Mouse (Mus musculus) forebrain, embryonic 11.5 days (tissue): ENCODE results near the gene Eps15l1. TPM values are rescaled to one million over a fixed set of nuclear protein-coding genes. Genes with fewer than 3 reads are reported as not detected.

Experiments used
- ATAC-seq: fragments of 200-750 bp; cut with Nextera tagmentation; replicated peaks from 2 replicates; pipeline ENCODE4 v1.8.0; 2017; ENCODE audit warnings: moderate TSS enrichment; ENCODE audit not compliant: low FRiP score
- DNase-seq: peaks from one replicate; pipeline ENCODE4 v3.0.0-alpha.2; 2017; ENCODE audit warnings: low spot score
- H3K27ac ChIP-seq: fragments of 300-500 bp; sonication (generic); 2 replicates; pipeline ENCODE4 v1.5.1; 2014; ENCODE audit warnings: low read depth, low read length
- H3K27me3 ChIP-seq: fragments of 300-500 bp; sonication (generic); 2 replicates; pipeline ENCODE4 v1.6.1; 2014; ENCODE audit warnings: mild to moderate bottlenecking, low read length, mixed read lengths; ENCODE audit not compliant: control insufficient read depth, insufficient read depth
- H3K36me3 ChIP-seq: fragments of 300-500 bp; sonication (generic); 2 replicates; pipeline ENCODE4 v1.6.1; 2014; ENCODE audit warnings: mild to moderate bottlenecking, low read length, moderate library complexity, mixed read lengths; ENCODE audit not compliant: control insufficient read depth, insufficient read depth
- H3K4me1 ChIP-seq: fragments of 300-500 bp; sonication (generic); replicated peaks from 2 replicates; pipeline ENCODE4 v1.6.1; 2014; ENCODE audit warnings: low read length, mixed read lengths; ENCODE audit not compliant: control insufficient read depth, insufficient read depth
- H3K4me2 ChIP-seq: fragments of 300-500 bp; sonication (generic); 2 replicates; pipeline ENCODE4 v1.6.1; 2014; ENCODE audit warnings: low read depth, mild to moderate bottlenecking, low read length, moderate library complexity, mixed read lengths; ENCODE audit not compliant: severe bottlenecking
- H3K4me3 ChIP-seq: fragments of 300-500 bp; sonication (generic); 2 replicates; pipeline ENCODE4 v1.5.1; 2014; ENCODE audit warnings: low read depth, low read length
- H3K9ac ChIP-seq: fragments of 300-500 bp; sonication (generic); 2 replicates; pipeline ENCODE4 v1.6.1; 2014; ENCODE audit warnings: low read length
- H3K9me3 ChIP-seq: fragments of 300-500 bp; sonication (generic); 2 replicates; pipeline ENCODE4 v1.6.1; 2016; ENCODE audit warnings: low read length, mixed read lengths; ENCODE audit not compliant: control insufficient read depth
- WGBS: fragments of 180-500 bp; shearing (Covaris S2); extraction: QIAGEN DNeasy Blood & Tissue Kit; methylation state at CpG from one replicate; pipeline ENCODE4 v1.1.7; 2014; 5-methylcytosine and 5-hydroxymethylcytosine counted together
- polyA plus RNA-seq: library from polyadenylated mRNA; unstranded; fragments of >200 nt; fragmentation: Nextera tagmentation; extraction: Ambion mirVana; gene quantifications from 2 replicates; pipeline ENCODE4 v1.2.1, GENCODE M21; 2014

Gene Eps15l1
- polyA plus RNA-seq, 1 experiment from 2014 or later = 78.4 TPM

DNA sequence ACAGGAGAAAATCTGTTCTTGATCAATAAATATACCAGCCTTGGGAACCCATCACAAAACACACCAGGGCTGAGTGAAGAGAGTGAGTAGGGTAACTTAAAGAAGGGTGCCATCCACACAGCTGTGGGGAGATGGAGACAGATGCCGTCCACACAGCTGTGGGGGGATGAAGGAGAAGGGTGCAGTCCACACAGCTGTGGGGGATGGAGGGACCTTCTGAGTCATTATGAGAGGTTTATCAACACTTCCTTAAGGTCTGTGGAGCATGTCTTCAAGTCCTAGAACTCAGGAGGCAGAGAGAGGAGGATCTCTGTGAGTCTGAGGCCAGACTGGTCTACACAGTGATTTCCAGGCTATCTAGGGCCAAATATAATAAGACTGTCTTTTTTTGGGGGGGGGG, 19.9 kb downstream of the Eps15l1 start:
- Histone ChIP-seq H3K36me3 (no peaks in the 10 kb centered on the region; the same call in 1 of the 2 replicates), H3K27me3 (no peaks in the 10 kb centered on the region), H3K27ac (no peak overlapping the region), H3K9me3 (no peaks in the 10 kb centered on the region), H3K9ac (no peak overlapping the region), H3K4me2 (no peak overlapping the region), H3K4me1 (0 out of 2 replicates have a peak, but pooled peaks cover 2% of the 10 kb centered on the region), H3K4me3 (no peak overlapping the region)
- DNase-seq = no peak
- no peak for ATAC-seq
- 83% methylated on average over 1 of the region's 1 CpGs for WGBS

DNA sequence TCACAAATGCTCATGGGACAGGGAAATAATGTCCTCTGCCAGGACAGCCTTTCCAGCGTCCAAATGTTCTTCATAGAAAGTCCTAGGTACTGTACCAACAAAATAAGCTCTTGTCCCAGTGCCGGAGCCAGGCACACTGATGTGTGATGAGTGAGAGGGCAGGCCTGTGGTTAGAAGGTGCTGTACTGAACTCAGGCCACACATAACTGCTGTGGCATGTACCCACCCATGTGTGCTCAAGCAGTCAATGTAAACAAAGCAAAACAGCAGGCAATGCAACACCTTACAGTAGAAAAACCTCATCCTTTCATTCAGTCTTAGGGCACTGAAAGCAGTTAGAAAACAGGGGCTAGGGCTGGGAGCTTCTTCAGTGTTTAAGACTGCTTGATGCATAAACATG, 35.5 kb downstream of the Eps15l1 start:
- WGBS = 90% methylated on average over 2 of the region's 2 CpGs
- Histone ChIP-seq H3K9ac (no peak overlapping the region), H3K4me1 (no peaks in the 10 kb centered on the region), H3K4me2 (no peak overlapping the region), H3K36me3 (peaks cover 19% of the 10 kb centered on the region), H3K9me3 (no peaks in the 10 kb centered on the region), H3K27me3 (no peaks in the 10 kb centered on the region), H3K4me3 (no peak overlapping the region), H3K27ac (no peak overlapping the region)
- DNase-seq = no peak
- ATAC-seq = no peak

DNA sequence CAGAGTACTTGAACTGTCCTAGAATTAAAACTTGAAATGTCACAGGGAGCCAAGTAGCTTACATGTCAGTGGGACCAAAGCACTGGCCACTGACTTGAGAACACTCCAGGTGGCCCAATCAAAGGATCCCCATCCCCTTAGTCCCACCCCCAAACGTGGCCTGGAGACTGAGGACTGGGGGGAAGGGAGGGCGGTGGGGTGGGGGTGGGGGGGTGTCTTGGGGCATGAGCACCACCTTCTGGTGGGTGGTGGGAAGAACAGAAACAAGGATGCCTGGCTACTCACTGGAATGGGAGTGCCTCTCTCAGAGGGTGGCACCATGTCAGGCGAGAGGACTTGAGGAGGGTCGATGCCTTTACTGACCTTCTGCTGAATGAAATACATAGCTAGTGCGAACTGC, 38.9 kb downstream of the Eps15l1 start:
- H3K27ac ChIP-seq = no peak overlapping the region
- H3K9ac ChIP-seq = no peak overlapping the region
- no peaks in the 10 kb centered on the region for H3K9me3 ChIP-seq
- H3K27me3 ChIP-seq = no peaks in the 10 kb centered on the region
- H3K4me1 ChIP-seq = no peaks in the 10 kb centered on the region
- H3K4me3 ChIP-seq = no peak overlapping the region
- H3K36me3 ChIP-seq = peaks cover 27% of the 10 kb centered on the region
- 55% methylated on average over 5 of the region's 5 CpGs for WGBS
- no peak for ATAC-seq
- no peak for DNase-seq
- H3K4me2 ChIP-seq = no peak overlapping the region

DNA sequence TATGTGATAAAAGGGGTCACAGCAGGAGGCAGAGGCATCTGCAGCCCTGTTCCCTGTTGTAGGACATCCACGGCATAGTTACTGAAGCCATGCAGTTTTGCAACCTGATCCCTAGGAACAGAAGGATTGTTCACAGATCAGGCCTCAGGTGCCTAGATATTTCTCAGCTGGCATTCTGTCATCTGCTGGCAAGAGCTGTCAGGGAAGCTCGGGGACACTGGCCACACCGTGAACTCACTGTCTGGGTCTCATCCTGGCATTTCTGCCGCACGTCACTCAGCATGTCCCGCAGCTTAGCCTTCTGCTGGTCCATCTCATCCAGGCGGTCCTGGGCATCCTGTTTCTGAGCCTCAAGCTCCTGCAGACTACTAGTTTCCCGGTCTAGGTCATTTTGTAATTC, 40.6 kb downstream of the Eps15l1 start:
- Histone ChIP-seq H3K27me3 (no peaks in the 10 kb centered on the region), H3K4me1 (no peaks in the 10 kb centered on the region), H3K36me3 (peaks cover 17% of the 10 kb centered on the region), H3K9ac (no peak overlapping the region), H3K27ac (no peak overlapping the region), H3K4me2 (no peak overlapping the region), H3K9me3 (no peaks in the 10 kb centered on the region), H3K4me3 (no peak overlapping the region)
- DNase-seq (no peak), ATAC-seq (no peak)
- WGBS = 91% methylated on average over 8 of the region's 8 CpGs

DNA sequence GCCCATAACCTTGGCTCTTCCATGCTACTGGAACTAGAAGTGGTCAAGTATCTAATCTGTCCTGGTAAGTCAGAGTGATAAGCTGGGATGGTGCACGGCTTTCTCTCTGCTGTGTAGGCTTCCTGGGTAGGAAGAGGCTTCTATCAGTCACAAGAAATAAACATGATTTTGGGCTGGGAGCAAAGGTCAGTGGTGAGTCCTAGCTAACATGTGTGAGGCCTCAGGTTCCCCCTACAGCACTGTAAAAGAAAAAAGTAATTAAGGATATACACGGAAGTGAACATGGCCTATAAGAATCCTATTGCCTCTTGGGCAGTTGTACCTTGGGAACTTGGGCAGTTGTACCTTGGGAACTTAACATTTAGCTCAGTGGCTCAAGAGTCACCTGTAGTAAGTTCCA, 44.4 kb downstream of the Eps15l1 start:
- Histone ChIP-seq H3K4me1 (no peaks in the 10 kb centered on the region), H3K27ac (no peak overlapping the region), H3K4me3 (no peak overlapping the region), H3K9me3 (no peaks in the 10 kb centered on the region), H3K4me2 (no peak overlapping the region), H3K9ac (no peak overlapping the region), H3K36me3 (peaks cover 15% of the 10 kb centered on the region), H3K27me3 (no peaks in the 10 kb centered on the region)
- 98% methylated on average over 2 of the region's 2 CpGs for WGBS
- DNase-seq = no peak
- no peak for ATAC-seq

DNA sequence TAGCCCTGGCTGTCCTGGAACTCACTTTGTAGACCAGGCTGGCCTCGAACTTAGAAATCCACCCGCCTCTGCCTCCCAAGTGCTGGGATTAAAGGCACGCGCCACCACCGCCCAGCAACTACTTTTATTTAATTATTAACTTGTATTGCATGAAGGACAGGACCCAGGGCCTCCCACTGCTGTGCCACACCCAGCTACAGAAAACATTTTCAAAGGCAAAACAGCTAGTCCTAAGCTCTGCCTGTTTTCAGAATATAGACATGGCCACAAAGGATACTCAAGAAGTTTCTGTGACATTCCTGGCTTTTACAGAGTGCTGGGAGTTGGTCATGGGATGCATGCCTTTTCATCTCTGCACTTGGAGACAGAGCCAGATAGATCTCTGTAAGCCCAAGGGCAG, 45.0 kb downstream of the Eps15l1 start:
- Histone ChIP-seq H3K36me3 (peaks cover 13% of the 10 kb centered on the region), H3K9me3 (no peaks in the 10 kb centered on the region), H3K27ac (no peak overlapping the region), H3K4me2 (no peak overlapping the region), H3K4me3 (no peak overlapping the region), H3K9ac (no peak overlapping the region), H3K4me1 (no peaks in the 10 kb centered on the region), H3K27me3 (no peaks in the 10 kb centered on the region)
- DNase-seq (no peak), ATAC-seq (no peak)
- WGBS = 87% methylated on average over 5 of the region's 5 CpGs

DNA sequence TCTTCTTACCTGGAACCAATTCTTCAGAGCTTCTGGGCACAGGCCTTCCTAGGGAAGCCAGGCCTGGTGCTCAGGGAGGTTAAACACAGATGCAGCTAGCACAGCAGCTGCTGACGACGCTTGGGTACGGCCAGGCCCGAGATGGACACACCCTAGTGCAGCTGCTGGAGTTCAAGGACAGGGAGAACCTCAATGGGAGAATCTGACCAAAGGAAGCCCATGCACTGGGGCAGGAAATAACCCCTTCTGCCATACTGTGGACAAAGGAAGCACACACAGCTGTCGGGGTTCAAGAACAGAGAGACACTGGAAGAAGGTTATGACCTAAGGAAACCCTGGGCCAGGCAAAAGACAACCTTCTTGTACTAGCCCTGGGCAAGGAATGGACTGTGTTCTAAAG, 46.1 kb downstream of the Eps15l1 start:
- H3K4me3 ChIP-seq = no peak overlapping the region
- H3K9me3 ChIP-seq = no peaks in the 10 kb centered on the region
- no peak for ATAC-seq
- 91% methylated on average over 5 of the region's 5 CpGs for WGBS
- no peak overlapping the region for H3K4me2 ChIP-seq
- H3K27ac ChIP-seq = no peak overlapping the region
- H3K36me3 ChIP-seq = peaks cover 10% of the 10 kb centered on the region; the same call in 1 of the 2 replicates
- DNase-seq = no peak
- no peak overlapping the region for H3K9ac ChIP-seq
- H3K27me3 ChIP-seq = no peaks in the 10 kb centered on the region
- no peaks in the 10 kb centered on the region for H3K4me1 ChIP-seq

DNA sequence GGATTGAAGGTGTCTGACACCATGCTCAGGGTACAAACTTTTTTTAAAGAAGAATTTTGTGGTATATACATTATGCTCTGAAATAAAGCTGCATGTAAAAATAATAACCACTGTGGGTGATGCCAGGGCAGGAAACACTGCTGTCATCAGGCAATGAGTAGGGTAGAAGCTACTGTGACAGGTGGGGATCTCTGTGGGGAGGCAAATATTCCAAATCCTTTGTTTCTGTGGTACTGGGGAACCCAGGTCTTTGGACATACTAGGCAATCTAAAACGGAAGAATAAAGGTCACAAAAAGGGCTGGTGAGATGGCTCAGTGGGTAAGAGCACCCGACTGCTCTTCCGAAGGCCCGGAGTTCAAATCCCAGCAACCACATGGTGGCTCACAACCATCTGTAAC, 48.9 kb downstream of the Eps15l1 start:
- ATAC-seq (no peak), DNase-seq (no peak)
- no peak overlapping the region for H3K4me2 ChIP-seq
- no peak overlapping the region for H3K4me3 ChIP-seq
- H3K36me3 ChIP-seq = peaks cover 9% of the 10 kb centered on the region
- H3K4me1 ChIP-seq = no peaks in the 10 kb centered on the region
- H3K27ac ChIP-seq = no peak overlapping the region
- 91% methylated on average over 4 of the region's 4 CpGs for WGBS
- H3K27me3 ChIP-seq = no peaks in the 10 kb centered on the region
- H3K9ac ChIP-seq = no peak overlapping the region
- H3K9me3 ChIP-seq = no peaks in the 10 kb centered on the region

DNA sequence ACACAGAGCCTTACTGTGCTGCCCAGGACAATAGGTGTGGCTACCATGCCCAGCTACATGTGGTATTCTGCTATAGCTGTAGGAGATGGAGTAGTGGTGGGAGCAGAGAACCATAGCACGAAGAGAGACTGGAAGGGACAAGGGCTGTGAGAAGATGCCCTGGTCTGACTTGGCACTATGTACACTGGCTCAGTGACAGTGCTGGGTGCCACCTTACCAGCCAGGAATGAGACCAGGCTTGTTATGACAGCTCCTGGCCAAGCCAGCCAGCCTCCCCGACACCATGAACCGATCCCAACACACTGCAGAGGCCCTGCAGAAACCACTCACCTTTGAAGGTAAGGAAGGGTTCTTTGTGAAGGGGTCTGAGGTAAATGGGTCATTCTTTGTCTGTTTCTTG, 49.9 kb downstream of the Eps15l1 start:
- peaks cover 9% of the 10 kb centered on the region for H3K36me3 ChIP-seq
- H3K27ac ChIP-seq = no peak overlapping the region
- H3K4me3 ChIP-seq = no peak overlapping the region
- H3K9ac ChIP-seq = no peak overlapping the region
- H3K9me3 ChIP-seq = no peaks in the 10 kb centered on the region
- no peak for DNase-seq
- no peak for ATAC-seq
- H3K4me1 ChIP-seq = no peaks in the 10 kb centered on the region
- no peak overlapping the region for H3K4me2 ChIP-seq
- H3K27me3 ChIP-seq = no peaks in the 10 kb centered on the region
- WGBS = 100% methylated on average over 3 of the region's 3 CpGs
